Mouse (Mus musculus): Measurements from ENCODE around the gene Aloxe3. TPM values are rescaled to one million over a fixed set of nuclear protein-coding genes. Genes with fewer than 3 reads are reported as not detected.

Gene Aloxe3
- total RNA-seq, 2 experiments from 2014 or later: 0.23 TPM; not detected in 1

- peak; percentile 78 to 87 for DNase-seq (ENCODE audit: low spot score in 2 of 2)
Measured at GRCm38 (mm10) chr11:69123056-69123692, 2.5 kb upstream of the Aloxe3 start.

- peak; percentile 64 to 84 for DNase-seq (ENCODE audit: low spot score in 2 of 2)
Measured at GRCm38 (mm10) chr11:69123693-69124497, 1.8 kb upstream of the Aloxe3 start.

- peak in 1 of 2 experiments; percentile 59 for DNase-seq (ENCODE audit: low spot score in 2 of 2)
Measured at GRCm38 (mm10) chr11:69124498-69124847, 1.2 kb upstream of the Aloxe3 start.

- DNase-seq (ENCODE audit: low spot score in 2 of 2): peak in 1 of 2 experiments; percentile 66
Measured at GRCm38 (mm10) chr11:69125041-69125851, 450 bp upstream of the Aloxe3 start.

- DNase-seq (ENCODE audit: low spot score in 2 of 2): no peak
Measured at GRCm38 (mm10) chr11:69125919-69126705, 416 bp downstream of the Aloxe3 start.

GRCm38 (mm10) chr11:69126706-69127095 is 1.0 kb downstream of the Aloxe3 start:
- no peak for DNase-seq (ENCODE audit: low spot score in 2 of 2)

- no peak for DNase-seq (ENCODE audit: low spot score in 2 of 2)
Measured at GRCm38 (mm10) chr11:69128426-69129122, 2.9 kb downstream of the Aloxe3 start.

- DNase-seq (ENCODE audit: low spot score in 2 of 2): no peak
Measured at GRCm38 (mm10) chr11:69133566-69133922, 7.8 kb downstream of the Aloxe3 start.

- DNase-seq (ENCODE audit: low spot score in 2 of 2): no peak
Measured at GRCm38 (mm10) chr11:69133923-69134621, 8.4 kb downstream of the Aloxe3 start.

GRCm38 (mm10) chr11:69134622-69134968 is 8.9 kb downstream of the Aloxe3 start:
- DNase-seq (ENCODE audit: low spot score in 2 of 2): no peak

- no peak for DNase-seq (ENCODE audit: low spot score in 2 of 2)
Measured at GRCm38 (mm10) chr11:69135361-69135760, 9.7 kb downstream of the Aloxe3 start.

GRCm38 (mm10) chr11:69147546-69147945 is 21.9 kb downstream of the Aloxe3 start:
- no peak for DNase-seq (ENCODE audit: low spot score in 2 of 2)

- no peak for DNase-seq (ENCODE audit: low spot score in 2 of 2)
Measured at GRCm38 (mm10) chr11:69148451-69148960, 22.8 kb downstream of the Aloxe3 start.

GRCm38 (mm10) chr11:69149728-69150127 is 24.0 kb downstream of the Aloxe3 start:
- peak in 1 of 2 experiments; percentile 45 for DNase-seq (ENCODE audit: low spot score in 2 of 2)

- DNase-seq (ENCODE audit: low spot score in 2 of 2): peak; percentile 48 to 76
Measured at GRCm38 (mm10) chr11:69150444-69150843, 24.7 kb downstream of the Aloxe3 start.

- DNase-seq (ENCODE audit: low spot score in 2 of 2): no peak
Measured at GRCm38 (mm10) chr11:69151004-69151403, 25.3 kb downstream of the Aloxe3 start.

- DNase-seq (ENCODE audit: low spot score in 2 of 2): no peak
Measured at GRCm38 (mm10) chr11:69153831-69154230, 28.1 kb downstream of the Aloxe3 start.

- DNase-seq (ENCODE audit: low spot score in 2 of 2): no peak
Measured at GRCm38 (mm10) chr11:69155351-69155750, 29.7 kb downstream of the Aloxe3 start.

GRCm38 (mm10) chr11:69156800-69157199 is 31.1 kb downstream of the Aloxe3 start, which contains the start of gene Alox12b:
Gene Alox12b, plus strand, starts transcription at chr11:69156989.
- peak in 1 of 2 experiments; percentile 38 for DNase-seq (ENCODE audit: low spot score in 2 of 2)

GRCm38 (mm10) chr11:69169313-69169712 is 43.6 kb downstream of the Aloxe3 start:
- no peak for DNase-seq (ENCODE audit: low spot score in 2 of 2)
